Comparison of ENCODE assay signal across 10 mouse cellular contexts in genomic region chr11:63061446-63061845, GRCm38 (mm10). TPM values are rescaled to one million over a fixed set of nuclear protein-coding genes. Genes with fewer than 3 reads are reported as not detected.
DNase-seq lines count a peak whose midpoint lies in the region; ATAC-seq and TF ChIP-seq lines count a peak whose summit lies in the region.
"Had no signal": no experiment of that assay in that cellular context is flagged by ENCODE, and none has a peak within 500 bp of the region (broad histone marks: within the 10 kb centered on the region; RNA-seq: fewer than 3 reads in every experiment).

Tekt3 (plus strand) TSS chr11:63061654.

- no peak for TF ChIP-seq CTCF in lung, adult 2 months (IDR thresholded peaks at IDR 0.05; ENCODE audit: insufficient read depth, low read length)

- peak; percentile 79 for ATAC-seq in embryonic facial prominence, embryonic 11.5 days (replicated peaks; ENCODE audit: insufficient number of reproducible peaks, low FRiP score, low TSS enrichment, low read depth)
- ATAC-seq in neural tube, embryonic 15.5 days (ENCODE audit: low FRiP score): no peak

- DNase-seq in lung, adult 2 months: peak; percentile 20
- DNase-seq in lung, postnatal 25 days (ENCODE audit: low spot score): no peak
- DNase-seq in embryonic facial prominence, embryonic 11.5 days (ENCODE audit: low spot score): peak; percentile 70
- peak; percentile 68 for DNase-seq in limb, embryonic 10.5 days (ENCODE audit: low spot score)
- DNase-seq in urinary bladder, adult 18-20 months (ENCODE audit: low spot score in 2 of 2): no peak
- no peak for DNase-seq in spleen, postnatal 14 days (ENCODE audit: low spot score in 2 of 2)
- DNase-seq in ovary, postnatal 14 days (ENCODE audit: low spot score): no peak

- peak within 1 kb of the TSS; percentile 30; the same call in 1 of the 2 replicates for H3K4me2 ChIP-seq in embryonic facial prominence, embryonic 11.5 days (ENCODE audit: low read depth, low read length)
- peak within 1 kb of the TSS; percentile 36 for H3K4me2 ChIP-seq in neural tube, embryonic 15.5 days
- H3K4me2 ChIP-seq: embryonic facial prominence, embryonic 15.5 days had no signal

- H3K27ac ChIP-seq in embryonic facial prominence, embryonic 11.5 days (replicated peaks; ENCODE audit: low read depth, low read length): no peak within 1 kb of the TSS
- H3K27ac ChIP-seq in limb, embryonic 10.5 days: no peak within 1 kb of the TSS
- H3K27ac ChIP-seq in neural tube, embryonic 15.5 days (replicated peaks): no peak within 1 kb of the TSS
- H3K27ac ChIP-seq: embryonic facial prominence, embryonic 15.5 days had no signal

- no peaks in the 10 kb centered on the region for H3K4me1 ChIP-seq in lung, adult 2 months (ENCODE audit: control insufficient read depth, insufficient read depth, low read length)
- H3K4me1 ChIP-seq in embryonic facial prominence, embryonic 11.5 days (ENCODE audit: control insufficient read depth, insufficient read depth, low read length): no peaks in the 10 kb centered on the region; the same call in 1 of the 2 replicates
- peaks cover 7% of the 10 kb centered on the region for H3K4me1 ChIP-seq in limb, embryonic 10.5 days
- H3K4me1 ChIP-seq in neural tube, embryonic 15.5 days: peaks cover 3% of the 10 kb centered on the region

- TF ChIP-seq POLR2A in lung, adult 2 months (IDR thresholded peaks at IDR 0.05; ENCODE audit: borderline replicate concordance, extremely low read depth, low read depth, low read length): no peak

- H3K9me3 ChIP-seq in embryonic facial prominence, embryonic 11.5 days (replicated peaks; ENCODE audit: control insufficient read depth, low read length): no peaks in the 10 kb centered on the region
- H3K9me3 ChIP-seq in limb, embryonic 10.5 days (replicated peaks): no peaks in the 10 kb centered on the region
- H3K9me3 ChIP-seq in neural tube, embryonic 15.5 days (replicated peaks): no peaks in the 10 kb centered on the region
- H3K9me3 ChIP-seq: embryonic facial prominence, embryonic 15.5 days had no signal

- H3K9ac ChIP-seq in embryonic facial prominence, embryonic 11.5 days (replicated peaks; ENCODE audit: low read length): no peak within 1 kb of the TSS
- no peak within 1 kb of the TSS for H3K9ac ChIP-seq in neural tube, embryonic 15.5 days (replicated peaks)
- H3K9ac ChIP-seq: embryonic facial prominence, embryonic 15.5 days had no signal

- no peak within 1 kb of the TSS for H3K4me3 ChIP-seq in lung, adult 2 months (replicated peaks; ENCODE audit: extremely low read depth, low read depth, low read length)
- no peak within 1 kb of the TSS for H3K4me3 ChIP-seq in embryonic facial prominence, embryonic 11.5 days (ENCODE audit: low read depth, low read length)
- peak within 1 kb of the TSS; percentile 33; the same call in 1 of the 2 replicates for H3K4me3 ChIP-seq in limb, embryonic 10.5 days
- no peak within 1 kb of the TSS for H3K4me3 ChIP-seq in neural tube, embryonic 15.5 days (replicated peaks)
- H3K4me3 ChIP-seq: embryonic facial prominence, embryonic 15.5 days had no signal

- H3K27me3 ChIP-seq in embryonic facial prominence, embryonic 11.5 days (ENCODE audit: control insufficient read depth, insufficient read depth, low read length): no peaks in the 10 kb centered on the region
- H3K27me3 ChIP-seq in limb, embryonic 10.5 days (ENCODE audit: low read depth, poor library complexity, severe bottlenecking): no peaks in the 10 kb centered on the region
- H3K27me3 ChIP-seq in neural tube, embryonic 15.5 days (replicated peaks): no peaks in the 10 kb centered on the region

- 22% methylated on average over 17 of the region's 17 CpGs for WGBS in lung, adult 2 months
- 10% methylated on average over 17 of the region's 17 CpGs for WGBS in embryonic facial prominence, embryonic 11.5 days
- WGBS in limb, embryonic 10.5 days: 11% methylated on average over 17 of the region's 17 CpGs
- 14% methylated on average over 17 of the region's 17 CpGs for WGBS in neural tube, embryonic 15.5 days

- no peaks in the 10 kb centered on the region for H3K36me3 ChIP-seq in embryonic facial prominence, embryonic 11.5 days (replicated peaks; ENCODE audit: control insufficient read depth, insufficient read depth, low read depth, low read length)
- no peaks in the 10 kb centered on the region for H3K36me3 ChIP-seq in limb, embryonic 10.5 days
- H3K36me3 ChIP-seq in neural tube, embryonic 15.5 days: no peaks in the 10 kb centered on the region
- H3K36me3 ChIP-seq: embryonic facial prominence, embryonic 15.5 days had no signal

RNA-seq across cellular contexts. Expression of gene Tekt3, which starts in this region (rescaled TPM):
- 0.40 and 0.43 TPM in 2 replicates for polyA plus RNA-seq in lung, adult 2 months (2012; rRNA removed)
- polyA plus RNA-seq in embryonic facial prominence, embryonic 11.5 days (2014; fragmentation: Nextera tagmentation; extraction: Ambion mirVana): not detected in 2 replicates
- polyA plus RNA-seq in limb, embryonic 10.5 days (2016; fragmentation: Nextera tagmentation; extraction: Ambion mirVana): not detected in 2 replicates
- not detected in 2 replicates for polyA plus RNA-seq in neural tube, embryonic 15.5 days (2015; fragmentation: Nextera tagmentation; extraction: Ambion mirVana)
- polyA plus RNA-seq: intestine, embryonic 14.5 days had no signal

Comparison
In these comparisons a context has a peak if more than half of its experiments do, and no peak if none do; other contexts are left out.
1. Peak in DNase-seq in lung, adult 2 months; RNA of the gene not detected or under 1 TPM.
2. Peak in DNase-seq, ATAC-seq and H3K4me2 ChIP-seq in embryonic facial prominence, embryonic 11.5 days; RNA of the gene not detected or under 1 TPM.
3. Peak in DNase-seq and H3K4me3 ChIP-seq in limb, embryonic 10.5 days; RNA of the gene not detected or under 1 TPM.